Mouse (Mus musculus): Measurements from ENCODE around the gene Gramd2. TPM values are rescaled to one million over a fixed set of nuclear protein-coding genes. Genes with fewer than 3 reads are reported as not detected.

Gene Gramd2
- total and polyA plus RNA-seq, 3 experiments, result not detected

DNA sequence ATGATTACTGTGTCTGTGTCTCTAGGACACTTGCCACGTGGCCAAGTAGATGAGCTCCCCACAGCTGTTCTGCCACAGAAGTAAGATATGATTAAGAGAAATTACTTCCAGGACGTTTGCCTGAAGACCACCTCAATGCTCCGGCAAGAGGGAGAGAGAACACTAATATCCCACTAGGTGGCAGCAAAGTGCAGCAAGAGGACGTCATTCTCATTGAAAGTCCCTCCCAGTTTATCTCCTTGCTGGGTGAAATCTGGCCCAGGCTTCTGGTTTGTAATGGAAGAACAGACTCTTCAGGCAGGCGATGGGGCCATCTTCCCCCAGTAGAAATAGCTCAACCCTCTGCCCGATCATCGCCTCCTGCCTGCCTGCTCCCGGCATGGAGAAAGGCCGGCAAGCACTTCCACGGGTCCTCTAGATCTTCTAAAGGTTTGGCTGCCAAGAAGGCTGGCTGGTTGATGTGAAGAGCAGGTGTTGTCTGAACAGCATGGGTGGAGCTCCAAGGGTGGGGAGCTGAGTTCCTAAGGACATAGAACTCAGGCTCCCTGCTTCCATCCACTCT is 43.2 kb downstream of the Gramd2 start:
- no peak for ATAC-seq (ENCODE audit: extremely low read depth, insufficient number of reproducible peaks, low FRiP score, poor library complexity, severe bottlenecking)
- Histone ChIP-seq H3K4me1 (ENCODE audit: insufficient read depth, low read depth, low read length) (peaks cover 15% of the 10 kb centered on the region; the same call in 1 of the 2 replicates), H3K36me3 (replicated peaks) (no peaks in the 10 kb centered on the region), H3K4me3 (ENCODE audit: low read depth, low read length) (no peak overlapping the region), H3K27me3 (ENCODE audit: insufficient read depth, low read length) (peaks cover 34% of the 10 kb centered on the region), H3K9me3 (replicated peaks) (no peaks in the 10 kb centered on the region)
- peak; percentile 41 for DNase-seq (ENCODE audit: low spot score)
- TF ChIP-seq GATA1 (IDR thresholded peaks at IDR 0.05; ENCODE audit: borderline replicate concordance, low read length), result no peak
- peak; percentile 73 for TF ChIP-seq CTCF (IDR thresholded peaks at IDR 0.05; ENCODE audit: low read depth, low read length)
- no peak for TF ChIP-seq GATA2 (IDR thresholded peaks at IDR 0.05; ENCODE audit: borderline replicate concordance, low read depth, low read length)

DNA sequence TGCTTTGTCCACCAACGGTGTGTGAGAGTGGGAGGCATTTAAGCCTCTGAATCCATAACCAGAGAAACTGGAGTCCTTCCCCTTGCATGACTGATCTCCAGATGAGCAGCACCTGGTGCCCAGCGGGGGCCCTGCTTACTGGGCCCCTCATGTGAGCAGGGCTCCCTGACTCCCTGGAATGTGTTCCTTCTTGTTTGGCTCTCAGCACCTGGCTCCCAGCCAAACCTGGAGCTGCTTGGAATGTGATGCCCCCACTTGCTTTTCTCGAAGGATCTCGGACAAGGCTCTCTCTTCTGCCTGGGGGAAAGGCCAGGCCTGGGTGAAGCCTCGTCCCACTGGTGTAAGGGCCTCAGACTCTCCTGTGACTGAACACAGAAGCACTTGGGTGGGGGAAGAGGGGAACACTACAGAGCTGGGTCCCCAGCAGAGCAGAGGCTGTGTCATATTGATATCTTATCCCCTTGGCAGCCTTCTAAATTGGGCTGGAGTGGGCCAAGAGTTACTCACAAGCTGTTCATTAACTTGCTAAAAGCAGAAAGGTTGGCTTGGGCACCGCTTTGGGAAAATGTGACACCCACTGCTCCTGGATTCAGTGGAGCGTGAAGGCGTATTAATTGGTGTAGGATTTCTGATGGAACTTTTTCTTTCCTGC is 44.0 kb downstream of the Gramd2 start:
- H3K4me3 ChIP-seq (ENCODE audit: low read depth, low read length), result no peak overlapping the region
- peaks cover 15% of the 10 kb centered on the region; the same call in 1 of the 2 replicates for H3K4me1 ChIP-seq (ENCODE audit: insufficient read depth, low read depth, low read length)
- TF ChIP-seq GATA2 (IDR thresholded peaks at IDR 0.05; ENCODE audit: borderline replicate concordance, low read depth, low read length) (no peak), CTCF (IDR thresholded peaks at IDR 0.05; ENCODE audit: low read depth, low read length) (no peak), TAL1 (conservative IDR thresholded peaks at IDR 0.05; ENCODE audit: low read depth, low read length) (no peak), GATA1 (IDR thresholded peaks at IDR 0.05; ENCODE audit: borderline replicate concordance, low read length) (no peak), POLR2AphosphoS5 (IDR thresholded peaks at IDR 0.05; ENCODE audit: insufficient replicate concordance, low read depth, low read length) (no peak)
- no peak for DNase-seq (ENCODE audit: low spot score)
- no peaks in the 10 kb centered on the region for H3K36me3 ChIP-seq (replicated peaks)
- H3K9me3 ChIP-seq (replicated peaks), result no peaks in the 10 kb centered on the region
- H3K27me3 ChIP-seq (ENCODE audit: insufficient read depth, low read length), result peaks cover 34% of the 10 kb centered on the region
- ATAC-seq (ENCODE audit: extremely low read depth, insufficient number of reproducible peaks, low FRiP score, poor library complexity, severe bottlenecking), result no peak

DNA sequence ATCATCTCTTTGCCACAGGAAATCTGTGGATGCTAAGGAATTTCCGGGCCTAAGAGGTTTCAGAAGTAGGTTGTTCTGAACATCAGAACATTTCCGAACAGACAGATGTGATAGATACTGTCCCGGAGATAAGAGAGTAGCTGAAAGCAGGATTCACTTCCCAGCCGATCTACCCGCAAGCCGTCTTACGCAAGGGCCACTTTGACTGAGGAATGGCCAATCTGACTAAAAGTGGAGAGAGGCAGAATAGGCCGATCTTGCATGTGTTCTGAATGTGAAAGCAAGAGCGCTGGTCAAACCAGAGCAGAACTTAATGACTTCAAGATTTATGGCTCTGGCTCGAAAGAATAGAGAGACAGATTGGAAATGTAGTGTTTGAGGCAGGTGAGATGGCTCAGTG is 45.6 kb downstream of the Gramd2 start:
- H3K36me3 ChIP-seq (replicated peaks), result no peaks in the 10 kb centered on the region
- H3K9me3 ChIP-seq (replicated peaks), result no peaks in the 10 kb centered on the region
- H3K27me3 ChIP-seq (ENCODE audit: insufficient read depth, low read length), result peaks cover 29% of the 10 kb centered on the region
- H3K4me1 ChIP-seq (ENCODE audit: insufficient read depth, low read depth, low read length), result peaks cover 15% of the 10 kb centered on the region; the same call in 1 of the 2 replicates
- DNase-seq (ENCODE audit: low spot score) (no peak), ATAC-seq (ENCODE audit: extremely low read depth, insufficient number of reproducible peaks, low FRiP score, poor library complexity, severe bottlenecking) (no peak)
- TF ChIP-seq TAL1 (conservative IDR thresholded peaks at IDR 0.05; ENCODE audit: low read depth, low read length) (no peak), CTCF (IDR thresholded peaks at IDR 0.05; ENCODE audit: low read depth, low read length) (no peak), POLR2AphosphoS5 (IDR thresholded peaks at IDR 0.05; ENCODE audit: insufficient replicate concordance, low read depth, low read length) (no peak), GATA2 (IDR thresholded peaks at IDR 0.05; ENCODE audit: borderline replicate concordance, low read depth, low read length) (no peak), GATA1 (IDR thresholded peaks at IDR 0.05; ENCODE audit: borderline replicate concordance, low read length) (no peak)
- no peak overlapping the region for H3K4me3 ChIP-seq (ENCODE audit: low read depth, low read length)

DNA sequence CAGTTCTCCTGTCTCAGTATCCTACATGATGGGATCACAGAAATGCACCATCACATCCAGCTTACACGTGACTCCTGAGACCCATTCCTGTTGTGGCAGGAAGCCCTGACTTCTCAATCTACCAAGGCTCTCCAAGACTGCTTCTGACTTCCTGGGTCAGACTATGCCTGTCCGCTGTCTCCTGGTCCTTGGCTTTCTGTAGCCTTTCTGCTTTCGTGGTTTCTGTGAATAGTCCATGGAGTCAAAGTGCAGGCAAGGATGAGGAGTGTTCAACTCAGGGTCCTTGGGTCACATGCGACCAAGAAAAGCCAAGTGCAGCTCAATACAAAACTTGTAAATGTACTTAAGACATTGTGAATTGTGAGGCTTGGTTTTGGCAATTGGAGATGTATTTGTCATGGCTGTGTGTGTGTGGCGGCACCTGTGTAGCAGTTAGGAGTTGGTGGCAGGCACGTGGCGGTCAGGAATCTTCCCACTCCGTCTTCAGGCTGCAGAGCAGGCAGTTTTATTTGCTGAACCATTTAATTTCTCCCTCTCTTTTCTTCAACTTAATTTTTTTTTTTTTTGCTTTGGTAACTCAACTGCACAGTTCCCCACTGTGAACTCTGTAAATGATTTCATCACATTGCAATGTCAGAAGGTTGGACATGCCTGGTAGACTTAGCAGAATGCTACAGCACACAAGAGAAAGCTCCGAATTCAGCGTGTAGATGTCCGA is 47.8 kb downstream of the Gramd2 start:
- peaks cover 15% of the 10 kb centered on the region; the same call in 1 of the 2 replicates for H3K4me1 ChIP-seq (ENCODE audit: insufficient read depth, low read depth, low read length)
- no peak for DNase-seq (ENCODE audit: low spot score)
- no peak for ATAC-seq (ENCODE audit: extremely low read depth, insufficient number of reproducible peaks, low FRiP score, poor library complexity, severe bottlenecking)
- TF ChIP-seq POLR2AphosphoS5 (IDR thresholded peaks at IDR 0.05; ENCODE audit: insufficient replicate concordance, low read depth, low read length), result no peak
- TF ChIP-seq GATA2 (IDR thresholded peaks at IDR 0.05; ENCODE audit: borderline replicate concordance, low read depth, low read length), result no peak
- no peak for TF ChIP-seq CTCF (IDR thresholded peaks at IDR 0.05; ENCODE audit: low read depth, low read length)
- TF ChIP-seq GATA1 (IDR thresholded peaks at IDR 0.05; ENCODE audit: borderline replicate concordance, low read length), result no peak
- no peak for TF ChIP-seq TAL1 (conservative IDR thresholded peaks at IDR 0.05; ENCODE audit: low read depth, low read length)
- H3K4me3 ChIP-seq (ENCODE audit: low read depth, low read length), result no peak overlapping the region
- H3K27me3 ChIP-seq (ENCODE audit: insufficient read depth, low read length), result peaks cover 16% of the 10 kb centered on the region
- no peaks in the 10 kb centered on the region for H3K9me3 ChIP-seq (replicated peaks)
- no peaks in the 10 kb centered on the region for H3K36me3 ChIP-seq (replicated peaks)

DNA sequence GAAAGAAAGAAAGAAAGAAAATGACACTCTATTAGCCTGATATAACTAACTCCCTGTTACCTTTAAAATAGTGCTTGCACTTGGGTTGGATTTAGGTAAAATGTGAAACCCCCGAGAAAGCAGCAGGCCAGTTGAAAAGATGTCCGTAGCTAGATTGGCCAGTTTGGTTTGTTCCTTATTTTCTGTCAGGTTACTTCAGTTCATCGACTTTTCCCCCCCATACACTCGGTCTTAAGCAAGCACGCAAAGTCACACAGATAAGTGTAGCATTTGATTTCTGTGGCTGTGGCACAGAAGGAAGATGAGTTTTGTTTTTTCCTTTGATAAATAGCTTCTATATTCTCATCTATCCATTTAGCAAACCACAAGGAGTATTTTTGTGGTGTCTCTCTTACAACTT is 51.2 kb downstream of the Gramd2 start:
- peaks cover under 1% of the 10 kb centered on the region for H3K36me3 ChIP-seq (replicated peaks)
- H3K4me1 ChIP-seq (ENCODE audit: insufficient read depth, low read depth, low read length), result peaks cover 8% of the 10 kb centered on the region; the same call in 1 of the 2 replicates
- TF ChIP-seq GATA1 (IDR thresholded peaks at IDR 0.05; ENCODE audit: borderline replicate concordance, low read length) (no peak), TAL1 (conservative IDR thresholded peaks at IDR 0.05; ENCODE audit: low read depth, low read length) (no peak), GATA2 (IDR thresholded peaks at IDR 0.05; ENCODE audit: borderline replicate concordance, low read depth, low read length) (no peak)
- H3K9me3 ChIP-seq (replicated peaks), result no peaks in the 10 kb centered on the region
- no peak overlapping the region for H3K4me3 ChIP-seq (ENCODE audit: low read depth, low read length)
- ATAC-seq (ENCODE audit: extremely low read depth, insufficient number of reproducible peaks, low FRiP score, poor library complexity, severe bottlenecking), result no peak
- no peak for DNase-seq (ENCODE audit: low spot score)
- 0 out of 2 replicates have a peak, but pooled peaks cover 5% of the 10 kb centered on the region for H3K27me3 ChIP-seq (ENCODE audit: insufficient read depth, low read length)

DNA sequence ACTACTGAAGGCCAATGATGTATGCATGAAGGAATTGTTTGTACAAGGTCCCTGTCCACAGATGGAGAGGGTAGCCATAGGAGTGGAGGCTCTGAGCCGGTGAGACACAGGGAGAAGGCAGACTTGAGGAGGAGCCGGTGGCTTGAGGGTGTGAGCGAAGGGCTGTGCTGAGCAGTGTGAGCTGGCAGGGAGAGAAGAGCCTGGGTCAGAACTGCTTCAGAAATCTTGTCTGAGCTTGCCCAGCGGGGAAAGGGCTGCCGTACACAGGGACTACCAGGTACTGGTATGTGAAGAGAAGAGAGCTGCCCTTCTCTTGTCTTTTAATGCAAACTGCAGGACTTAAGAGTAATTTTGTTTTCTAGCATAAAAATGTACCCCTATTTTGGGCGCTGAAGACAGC is 53.1 kb downstream of the Gramd2 start:
- no peaks in the 10 kb centered on the region for H3K9me3 ChIP-seq (replicated peaks)
- H3K4me1 ChIP-seq (ENCODE audit: insufficient read depth, low read depth, low read length), result 0 out of 2 replicates have a peak, but pooled peaks cover 2% of the 10 kb centered on the region
- H3K4me3 ChIP-seq (ENCODE audit: low read depth, low read length), result no peak overlapping the region
- H3K36me3 ChIP-seq (replicated peaks), result peaks cover 15% of the 10 kb centered on the region
- H3K27me3 ChIP-seq (ENCODE audit: insufficient read depth, low read length), result no peaks in the 10 kb centered on the region
- no peak for ATAC-seq (ENCODE audit: extremely low read depth, insufficient number of reproducible peaks, low FRiP score, poor library complexity, severe bottlenecking)
- TF ChIP-seq TAL1 (conservative IDR thresholded peaks at IDR 0.05; ENCODE audit: low read depth, low read length) (no peak), POLR2AphosphoS5 (IDR thresholded peaks at IDR 0.05; ENCODE audit: insufficient replicate concordance, low read depth, low read length) (no peak), GATA1 (IDR thresholded peaks at IDR 0.05; ENCODE audit: borderline replicate concordance, low read length) (no peak), CTCF (IDR thresholded peaks at IDR 0.05; ENCODE audit: low read depth, low read length) (no peak), GATA2 (IDR thresholded peaks at IDR 0.05; ENCODE audit: borderline replicate concordance, low read depth, low read length) (no peak)
- DNase-seq (ENCODE audit: low spot score), result no peak

Data from G1E (cell line).